Mouse (Mus musculus) 3T3-L1 (cell line): ENCODE measurements around the gene Tmem151b.

ENCODE experiments used
- DNase-seq: peaks from one replicate; pipeline ENCODE4 v3.0.0-alpha.2; 2015; ENCODE audit warnings: low read depth, low spot score

Gene Tmem151b

DNA sequence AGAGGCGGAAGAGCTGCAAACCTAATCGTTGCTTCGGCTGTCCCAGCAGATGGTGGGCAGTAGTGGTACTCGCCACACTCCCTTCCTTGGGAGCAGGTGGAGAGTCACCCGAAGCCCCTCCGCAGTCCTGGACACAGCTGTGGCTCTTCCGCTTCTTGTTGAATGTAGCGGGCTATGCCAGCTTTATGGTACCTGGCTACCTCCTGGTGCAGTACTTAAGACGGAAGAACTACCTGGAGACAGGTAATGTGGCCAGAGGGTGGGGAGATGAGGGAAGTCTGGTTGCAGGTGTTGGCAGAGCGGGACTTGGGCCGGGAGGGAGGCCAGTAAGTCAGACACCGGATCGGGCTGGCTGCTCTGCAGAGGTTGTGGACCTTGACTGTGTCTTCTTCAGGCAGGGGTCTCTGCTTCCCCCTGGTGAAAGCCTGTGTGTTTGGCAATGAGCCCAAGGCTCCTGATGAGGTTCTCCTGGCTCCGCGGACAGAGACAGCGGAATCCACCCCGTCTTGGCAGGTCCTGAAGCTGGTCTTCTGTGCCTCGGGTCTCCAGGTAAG lies 15.1 kb upstream of the Tmem151b start:
- no peak for DNase-seq

DNA sequence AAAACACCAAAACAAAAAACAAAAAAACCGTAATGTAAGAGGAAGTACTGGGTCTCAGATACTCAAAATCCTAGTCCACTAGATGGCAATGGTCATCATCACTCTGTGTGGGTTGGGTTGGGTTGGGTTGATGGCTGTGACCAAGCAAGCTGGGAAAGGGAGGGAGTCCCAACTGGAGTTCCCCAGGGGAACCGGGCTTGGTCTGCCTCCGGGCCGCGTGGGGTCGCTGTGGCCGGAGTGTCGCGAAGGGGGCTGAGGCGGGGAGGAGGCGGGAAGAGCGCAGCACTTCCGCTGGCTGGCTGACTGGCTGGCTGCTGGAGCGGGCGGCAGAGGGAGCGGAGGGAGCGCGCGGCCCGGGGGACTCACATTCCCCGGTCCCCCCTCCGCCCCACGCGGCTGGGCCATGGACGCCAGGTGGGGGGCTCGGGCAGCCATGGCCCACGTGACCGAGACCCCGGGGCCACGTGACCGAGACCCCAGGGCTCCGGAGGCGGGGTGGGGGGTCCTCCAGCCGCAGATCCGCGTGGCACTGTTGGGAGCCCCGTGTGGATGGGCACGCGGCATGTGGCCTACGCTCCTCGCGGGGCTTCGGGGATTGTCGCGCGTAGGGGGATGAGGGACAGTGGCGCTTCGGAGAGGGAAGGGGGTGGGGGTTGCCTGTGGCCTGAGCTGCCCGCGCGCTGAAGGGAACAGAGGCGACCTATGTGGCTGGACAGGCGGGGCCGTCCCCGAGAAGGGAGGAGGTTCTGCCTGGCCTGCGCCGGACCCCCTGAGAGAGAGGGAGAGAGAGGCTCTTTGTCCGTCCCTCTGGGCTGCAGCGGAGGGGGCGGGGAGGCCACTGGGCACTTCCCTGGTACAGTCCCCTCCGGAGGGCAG lies 14.4 kb upstream of the Tmem151b start, which contains the start of gene Slc35b2:
TSS of gene Slc35b2 (plus strand) at position 220 of the 876 bp plus-strand sequence.
- DNase-seq, result peak; percentile 96

DNA sequence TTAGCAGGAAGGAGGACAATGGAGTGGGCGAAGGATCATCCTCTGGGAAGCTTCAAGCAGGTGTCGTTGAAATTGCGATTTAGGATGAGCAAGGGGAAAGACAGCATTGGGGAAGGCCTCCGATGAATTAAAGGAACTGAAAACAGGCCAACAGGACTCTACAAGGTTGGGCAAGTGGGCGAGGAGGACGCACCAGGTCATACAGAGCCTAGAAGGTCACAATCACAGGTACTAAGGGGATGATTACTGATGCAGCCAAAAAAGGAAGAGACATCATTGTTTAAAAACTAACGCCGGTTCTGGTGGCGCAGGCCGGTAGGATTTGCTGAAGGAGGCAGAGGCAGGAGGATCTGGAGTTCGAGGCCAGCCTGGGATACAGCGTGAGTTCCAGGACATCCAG lies 13.7 kb upstream of the Tmem151b start:
- no peak for DNase-seq

DNA sequence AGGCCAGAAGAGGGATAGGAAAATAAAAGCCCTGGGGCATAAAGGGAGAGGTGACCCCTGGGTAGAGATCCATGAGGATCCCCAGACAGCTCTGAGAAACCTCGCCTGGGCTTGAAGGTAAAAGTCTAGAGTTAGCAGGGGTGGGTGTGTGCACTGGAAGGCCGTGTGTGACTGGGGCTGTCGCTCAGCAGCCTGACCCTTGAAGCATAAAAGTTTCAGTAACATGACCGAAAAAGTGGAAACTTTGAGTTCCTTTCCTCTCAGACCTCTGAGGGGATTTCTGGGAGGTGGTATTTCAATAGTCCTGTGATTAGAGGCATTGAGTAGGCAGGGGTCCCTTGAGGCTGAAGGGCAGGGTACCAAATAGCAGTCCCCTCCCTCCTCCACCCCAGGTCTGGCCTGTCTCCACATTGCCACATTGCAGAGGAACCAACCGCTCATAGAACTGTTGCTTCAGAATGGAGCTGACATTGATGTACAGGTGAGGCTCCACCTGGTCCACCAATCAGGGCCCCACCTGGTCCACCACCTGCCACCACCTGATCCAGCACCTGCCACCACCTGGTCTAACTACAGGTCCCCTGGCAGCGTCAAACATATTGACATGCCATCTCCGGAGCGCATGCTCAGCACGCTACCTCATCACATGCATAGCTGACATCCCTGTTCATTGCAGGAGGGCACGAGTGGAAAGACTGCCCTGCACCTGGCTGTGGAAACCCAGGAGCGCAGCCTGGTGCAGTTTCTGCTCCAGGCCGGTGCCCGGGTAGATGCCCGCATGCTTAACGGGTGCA lies 10.5 kb upstream of the Tmem151b start:
- no peak for DNase-seq

DNA sequence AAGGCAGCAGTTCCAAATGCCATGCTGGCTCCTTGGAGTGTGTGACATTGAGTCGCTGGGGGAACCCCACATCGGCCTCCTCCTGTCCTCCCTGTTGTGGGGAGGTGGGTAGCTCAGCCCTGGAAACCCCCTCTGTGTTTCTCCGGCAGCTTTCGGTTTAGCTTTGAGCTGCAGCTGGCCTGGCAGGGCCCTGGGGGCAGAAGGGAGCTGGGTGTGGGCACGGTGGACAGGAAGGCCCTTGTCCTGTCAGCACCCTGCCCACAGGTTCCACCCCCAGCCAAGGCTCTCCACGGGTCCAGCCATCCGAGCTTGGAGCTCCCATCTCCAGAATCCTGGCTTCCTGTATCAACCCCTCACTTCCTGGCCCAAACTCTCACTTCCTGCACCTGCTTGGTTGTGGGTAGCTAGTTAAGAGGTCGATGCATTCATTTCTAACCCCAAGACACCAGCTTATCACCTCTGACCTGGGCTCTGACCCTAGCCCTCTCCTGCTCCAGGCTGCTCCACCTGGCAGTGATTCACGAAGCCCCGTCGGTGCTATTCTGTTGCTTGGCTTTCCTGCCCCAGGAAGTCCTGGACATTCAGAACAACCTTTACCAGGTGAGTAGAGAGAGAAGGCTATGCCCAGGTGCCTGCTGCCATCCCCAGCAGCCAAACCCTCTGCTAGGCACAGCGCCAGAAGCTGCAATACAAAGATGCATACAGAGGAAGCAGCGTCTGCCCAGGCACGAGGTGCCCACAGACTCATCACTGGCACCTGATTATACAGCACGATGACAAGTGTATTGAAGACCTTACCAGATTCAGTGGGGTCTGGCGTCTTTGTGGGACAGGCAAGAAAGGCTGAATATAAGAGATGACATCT lies 8.8 kb upstream of the Tmem151b start:
- DNase-seq, result no peak

DNA sequence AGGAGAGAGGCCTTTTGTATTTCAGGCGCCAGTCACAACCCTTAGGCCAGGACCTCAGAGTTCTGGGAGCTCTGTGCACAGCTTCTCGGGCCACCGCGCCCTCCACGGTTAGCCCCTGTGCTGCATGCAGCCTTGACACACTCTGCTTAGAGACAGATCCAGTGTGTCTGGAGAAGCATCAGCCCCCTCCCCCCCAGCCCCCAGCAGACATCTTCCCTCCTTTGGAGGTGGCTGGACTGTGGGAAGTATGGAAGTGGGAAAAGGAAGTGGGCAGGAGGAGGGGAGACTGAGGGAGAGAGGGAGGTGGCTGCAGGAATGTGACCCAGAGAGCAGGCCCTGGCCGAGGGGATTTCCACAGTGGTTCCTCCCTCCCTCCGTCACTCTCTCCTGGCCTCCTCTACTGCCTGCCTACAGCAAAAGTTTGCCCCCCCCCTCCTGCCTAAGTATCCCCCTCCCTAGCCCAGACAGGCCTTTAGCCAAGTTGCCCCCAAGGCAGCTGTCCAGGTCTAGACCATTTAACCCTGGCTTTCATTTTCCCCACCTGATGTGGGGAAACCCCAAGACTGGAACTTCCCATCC lies 7.9 kb upstream of the Tmem151b start:
- peak; percentile 44 for DNase-seq

DNA sequence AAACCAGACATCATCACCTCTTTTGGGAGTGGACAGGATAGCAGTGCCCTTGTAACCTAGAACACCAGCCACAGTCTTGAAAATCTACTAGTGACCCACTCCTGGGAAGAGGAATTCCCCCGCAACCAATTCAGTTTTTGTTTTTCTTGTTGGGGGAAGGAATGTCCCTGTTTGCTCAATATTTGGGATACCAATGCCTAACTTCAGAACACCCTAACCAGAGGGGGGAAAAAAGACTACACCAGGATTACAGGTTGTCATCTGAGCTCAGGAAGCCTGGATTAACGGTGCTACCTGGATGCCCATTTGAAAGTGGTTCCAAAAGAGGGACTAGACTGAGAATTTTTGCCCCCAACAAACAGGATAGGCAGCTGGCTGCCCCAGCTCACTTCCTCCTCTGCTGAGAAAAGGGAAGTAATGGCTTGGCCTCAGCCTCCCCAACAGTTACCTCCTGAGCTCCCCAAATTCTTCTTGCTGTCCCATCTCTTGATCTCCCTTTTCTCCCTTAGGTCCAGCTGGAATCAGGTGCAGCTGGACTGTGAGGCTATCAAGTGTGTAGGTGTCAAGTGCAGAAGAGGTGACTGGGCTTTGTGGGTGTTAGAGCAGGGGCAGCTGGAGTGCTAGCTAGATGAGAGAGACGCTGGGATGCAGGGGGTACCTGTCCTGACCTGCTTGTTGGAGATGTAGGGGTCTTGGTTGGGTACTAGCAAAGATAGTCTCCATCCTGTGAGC lies 7.2 kb upstream of the Tmem151b start:
- DNase-seq, result no peak

DNA sequence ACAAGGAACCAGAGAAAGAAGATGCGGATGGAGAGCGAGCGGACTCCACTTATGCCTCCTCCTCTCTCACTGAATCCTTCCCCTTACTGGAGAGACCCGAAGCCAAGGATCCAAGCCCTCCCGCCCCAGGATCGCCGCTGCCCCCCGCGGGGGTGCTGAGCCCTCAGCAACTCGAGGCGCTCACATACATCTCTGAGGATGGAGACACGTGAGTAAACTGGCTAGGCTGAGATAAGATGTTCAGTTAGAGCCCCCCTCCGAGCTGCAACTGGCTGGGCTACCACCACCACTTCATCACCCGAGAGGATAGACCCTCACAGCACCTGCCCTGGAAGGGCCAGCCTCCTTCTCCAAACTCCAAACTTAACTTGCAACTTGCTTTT lies 6.6 kb upstream of the Tmem151b start:
- DNase-seq, result no peak

DNA sequence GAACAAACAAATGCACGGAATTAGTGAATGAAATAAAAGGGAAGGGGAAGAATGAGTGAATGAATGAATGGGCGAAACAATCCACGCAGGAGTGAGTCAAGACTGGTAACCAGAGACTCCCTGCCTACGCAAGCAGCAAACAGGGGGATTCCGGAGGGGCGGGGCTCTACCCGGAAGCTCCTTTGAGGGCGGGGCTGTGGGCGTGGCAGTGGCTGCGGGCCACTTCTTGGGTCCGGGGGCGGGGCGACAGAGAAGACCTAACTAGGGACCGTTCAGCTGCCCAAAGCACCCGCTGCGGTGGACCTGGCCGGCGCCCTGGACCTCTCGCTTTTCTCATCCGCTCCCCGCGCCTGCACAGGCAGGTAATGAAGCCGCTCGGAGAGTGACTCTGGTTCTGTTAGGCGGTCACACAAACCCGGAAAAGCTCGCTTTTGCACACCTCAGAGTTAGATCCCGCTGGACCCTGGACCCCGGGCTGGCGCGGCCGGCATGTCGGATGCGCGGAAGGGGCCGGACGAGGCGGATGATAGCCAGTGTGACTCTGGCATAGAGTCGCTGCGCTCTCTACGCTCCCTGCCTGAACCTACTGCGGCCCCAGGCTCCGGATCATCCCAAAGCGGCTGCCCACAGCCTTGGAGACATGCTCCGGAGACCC lies 6.1 kb upstream of the Tmem151b start, which contains the start of gene Nfkbie:
TSS of gene Nfkbie (plus strand) at position 252 of the 655 bp plus-strand sequence.
- DNase-seq, result peak; percentile 93

DNA sequence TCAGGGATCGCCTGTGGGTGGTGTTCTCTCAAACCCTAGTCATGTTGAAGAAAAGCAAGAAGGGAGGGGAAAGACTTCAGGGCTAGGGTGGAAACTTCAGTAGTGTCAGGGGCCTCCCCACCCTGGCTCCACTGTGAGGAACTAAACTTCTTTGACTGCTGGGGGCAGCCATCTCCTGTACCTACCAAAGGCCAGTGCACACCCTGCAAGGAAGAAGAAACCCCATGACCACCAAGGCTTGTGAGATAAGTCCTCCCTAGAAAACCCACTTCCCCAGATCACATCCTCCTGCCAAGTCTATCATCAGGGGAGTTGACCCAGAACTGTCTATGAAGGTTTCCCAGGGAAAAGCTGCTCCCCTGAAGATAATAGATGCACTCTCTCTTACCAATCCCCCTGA lies 4.9 kb upstream of the Tmem151b start:
- DNase-seq, result no peak

DNA sequence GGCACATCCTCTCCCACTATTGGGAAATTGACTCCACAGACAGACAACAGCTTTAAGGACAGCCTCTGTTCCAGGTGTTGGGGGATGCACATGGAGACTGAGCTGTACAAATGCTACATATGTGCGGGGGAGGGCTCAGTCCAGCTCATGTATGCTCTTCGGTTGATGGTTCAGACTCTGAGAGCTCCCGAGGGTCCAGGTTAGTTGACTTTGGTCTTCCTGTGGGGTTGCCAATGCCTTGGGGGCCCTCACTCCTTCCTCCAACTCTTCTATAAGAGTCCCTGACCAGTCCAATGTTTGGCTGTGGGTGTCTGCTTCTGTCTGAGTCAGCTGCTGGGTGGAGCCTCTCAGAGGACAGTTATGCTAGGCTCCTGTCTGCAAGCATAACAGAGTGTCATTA lies 3.6 kb upstream of the Tmem151b start:
- no peak for DNase-seq

DNA sequence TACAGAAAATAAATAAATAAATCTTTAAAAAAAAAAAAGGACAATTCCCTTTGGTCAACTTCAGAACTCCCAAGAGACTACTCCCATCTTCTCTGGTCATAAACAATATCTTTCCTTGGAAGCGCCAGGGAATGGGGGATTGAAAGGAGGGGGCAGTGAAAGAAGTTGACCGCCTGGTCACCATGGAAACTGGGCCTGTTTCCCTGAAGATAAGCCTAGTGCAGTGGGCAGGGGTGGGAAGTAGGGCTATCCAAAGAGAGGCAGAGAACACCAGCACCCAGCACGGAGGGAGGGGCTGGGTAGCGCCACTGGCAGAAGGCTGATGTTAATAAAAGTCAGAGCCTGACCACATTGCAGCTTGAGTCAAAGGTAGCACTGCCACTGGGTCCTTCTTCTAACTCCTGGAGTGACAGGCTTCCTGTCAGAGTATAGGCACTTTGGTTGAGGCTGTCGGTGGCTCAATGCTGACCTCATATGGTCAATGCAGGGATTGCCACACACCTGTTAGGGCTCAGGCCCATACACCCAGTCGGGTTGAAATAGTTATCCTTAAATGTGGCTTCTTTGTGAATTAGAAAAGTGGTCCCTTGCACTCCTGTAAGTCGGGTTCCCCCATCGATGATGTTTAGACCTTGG lies 2.5 kb upstream of the Tmem151b start:
- peak; percentile 85 for DNase-seq

DNA sequence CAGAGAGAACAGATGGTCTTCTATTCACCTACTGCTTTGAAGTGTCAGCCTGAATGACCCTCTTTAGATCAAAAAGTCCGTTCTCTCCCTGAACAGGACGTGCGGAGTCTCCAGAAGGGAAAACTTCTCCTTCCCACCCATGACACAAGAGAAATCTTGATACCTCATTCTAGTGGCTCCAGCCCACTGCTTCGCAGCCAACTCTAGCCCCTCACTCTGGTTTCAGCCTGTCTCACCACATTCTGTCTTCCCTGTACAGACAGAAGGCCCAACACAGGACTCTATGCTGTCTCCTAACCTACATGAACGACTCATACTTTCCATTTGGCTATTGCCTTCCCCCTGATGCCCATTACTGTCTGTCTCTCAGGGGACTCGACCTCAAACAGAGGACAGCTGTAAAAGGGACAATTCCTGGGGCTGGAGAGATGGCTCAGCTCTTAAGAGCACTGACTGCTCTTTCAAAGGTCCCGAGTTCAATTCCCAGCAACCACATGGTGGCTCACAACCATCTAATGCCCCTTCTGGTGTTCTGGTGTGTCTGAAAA lies 1.8 kb upstream of the Tmem151b start:
- peak; percentile 25 for DNase-seq

DNA sequence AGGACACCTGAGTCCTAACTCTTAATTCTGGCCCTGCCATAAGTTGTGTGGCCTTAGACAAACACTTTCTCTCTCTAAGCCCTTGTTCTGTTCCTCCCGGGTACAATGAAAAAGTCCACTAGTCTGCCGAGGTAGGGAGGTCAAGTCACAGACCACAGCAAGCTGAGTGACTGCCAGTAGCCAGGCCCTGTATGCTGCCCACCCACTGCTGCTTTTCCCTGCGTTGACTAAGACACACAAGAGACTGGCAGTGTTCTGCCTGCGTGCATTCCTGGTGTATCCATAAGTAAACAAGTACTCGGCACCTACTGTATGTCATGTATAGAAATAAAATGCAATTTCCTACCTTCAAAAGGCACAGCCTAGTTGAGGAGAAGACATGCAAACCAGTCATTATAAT lies 776 bp upstream of the Tmem151b start:
- no peak for DNase-seq

DNA sequence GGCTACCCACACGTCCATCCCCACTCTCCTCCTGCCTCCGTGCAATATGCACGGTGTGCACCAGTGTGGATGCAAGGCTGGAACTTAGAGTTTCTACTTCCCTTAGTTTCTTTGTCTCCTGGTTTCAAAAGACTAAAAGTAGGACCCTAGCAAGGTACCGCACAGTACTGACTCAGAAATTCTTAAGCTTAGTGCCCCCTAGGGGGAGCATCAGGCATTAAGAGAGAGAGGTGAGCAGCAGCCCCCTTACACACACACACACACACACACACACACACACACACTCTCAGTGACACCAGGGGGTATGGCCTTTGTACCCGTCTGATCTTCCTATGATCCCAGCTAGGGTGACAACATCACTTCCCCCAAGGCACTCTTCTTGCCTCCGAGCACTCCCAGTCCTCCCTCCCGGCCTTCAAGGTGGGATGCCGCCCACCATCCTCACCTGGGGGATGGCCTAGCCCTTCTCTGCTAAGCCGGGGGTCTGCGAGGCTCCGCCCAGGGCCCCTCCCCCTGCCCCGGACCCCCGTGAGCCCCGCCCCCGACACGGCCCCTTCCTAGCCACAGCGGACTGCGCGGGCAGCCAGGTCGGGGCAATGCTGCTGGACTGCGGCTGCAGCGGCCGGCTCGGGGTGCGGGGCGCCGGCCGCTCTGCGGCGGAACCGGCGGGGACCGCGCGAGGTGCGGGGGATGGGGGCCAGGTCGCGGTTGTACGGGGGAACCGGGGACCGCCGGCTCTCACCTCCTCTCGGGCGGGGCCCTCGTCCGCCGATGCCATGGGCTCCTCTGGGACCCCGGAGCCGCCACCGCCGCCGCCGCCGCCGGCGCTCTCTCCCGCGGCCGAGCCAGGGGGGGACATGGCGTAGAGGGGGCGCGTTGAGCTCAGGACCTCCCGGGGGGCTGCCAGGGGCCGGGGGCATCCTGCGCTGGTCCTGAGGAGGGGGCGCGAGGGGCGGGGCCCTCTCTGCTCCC lies 650 bp downstream of the Tmem151b start:
- no peak for DNase-seq

DNA sequence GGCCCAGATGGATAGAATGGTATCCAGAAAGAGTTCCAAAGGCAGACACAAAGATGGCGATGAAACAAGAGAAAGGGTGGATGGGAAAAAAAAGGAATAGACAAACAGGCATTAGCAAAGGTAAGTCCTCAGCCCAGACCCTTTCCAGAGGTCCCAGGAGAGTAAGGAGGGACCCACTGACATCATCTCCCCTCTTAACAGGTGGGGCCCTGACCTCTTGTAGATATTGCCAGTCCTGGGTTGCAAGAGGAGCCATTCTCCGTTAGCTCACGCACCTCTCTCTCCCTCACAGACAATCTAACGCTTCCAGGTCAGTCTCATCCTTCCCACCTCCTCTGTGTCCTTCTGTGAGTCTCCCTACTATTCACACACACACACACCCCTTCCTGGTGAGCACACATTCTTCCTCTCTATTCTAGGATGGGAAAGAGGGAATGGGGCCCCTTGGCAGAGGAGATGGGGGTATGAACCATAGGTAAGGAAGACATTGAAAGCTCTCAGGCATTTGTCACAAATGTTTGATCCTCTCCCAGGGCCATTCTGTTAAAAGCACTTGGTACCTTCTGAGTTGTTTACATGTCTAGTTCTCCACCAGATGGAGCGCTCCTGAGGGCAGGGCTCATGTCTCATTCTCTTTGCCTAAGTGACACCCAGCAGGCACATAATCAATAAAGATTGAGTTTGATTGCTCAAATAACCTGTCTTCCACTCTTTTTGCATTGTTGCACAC lies 1.9 kb downstream of the Tmem151b start:
- no peak for DNase-seq

DNA sequence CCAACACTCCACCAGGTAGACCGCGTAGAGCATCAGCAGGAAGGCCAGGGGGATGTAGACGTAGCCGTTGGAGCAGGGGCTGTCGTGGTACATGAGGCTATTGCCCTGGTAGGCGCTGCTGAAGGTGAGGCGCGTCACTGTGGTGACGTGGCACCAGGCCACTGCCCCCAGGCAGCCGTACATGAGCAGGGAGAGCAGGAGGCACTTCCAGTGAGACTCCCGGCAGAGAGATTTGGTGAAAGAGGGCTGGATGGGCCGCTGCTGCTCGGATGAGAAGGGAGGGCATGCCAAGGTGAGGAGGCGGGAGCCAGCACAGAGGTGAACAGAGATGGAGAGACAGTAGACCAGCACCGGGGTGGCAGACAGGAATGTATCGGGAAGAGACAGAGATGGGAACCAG lies 2.5 kb downstream of the Tmem151b start:
- no peak for DNase-seq
